Mouse (Mus musculus) neural tube, embryonic 14.5 days (tissue): ENCODE data around the gene Gbf1. TPM values are rescaled to one million over a fixed set of nuclear protein-coding genes. Genes with fewer than 3 reads are reported as not detected.

Source experiments
- ATAC-seq: fragments of 200-750 bp; cut with Nextera tagmentation; 2 replicates; pipeline ENCODE4 v1.8.0; 2017; ENCODE audit warnings: low read depth, mild to moderate bottlenecking, moderate TSS enrichment, moderate library complexity
- H3K27ac ChIP-seq: fragments of 300-500 bp; sonication (generic); 2 replicates; pipeline ENCODE4 v1.5.1; 2014; ENCODE audit warnings: low read depth, mild to moderate bottlenecking, control low read depth, low read length, moderate library complexity, mixed read lengths
- H3K27me3 ChIP-seq: fragments of 300-500 bp; sonication (generic); 2 replicates; pipeline ENCODE4 v1.6.1; 2014; ENCODE audit warnings: low read length; ENCODE audit not compliant: control insufficient read depth, insufficient read depth
- H3K36me3 ChIP-seq: fragments of 300-500 bp; sonication (generic); 2 replicates; pipeline ENCODE4 v1.6.1; 2014; ENCODE audit warnings: low read length, mixed read lengths; ENCODE audit not compliant: control insufficient read depth, insufficient read depth
- H3K4me1 ChIP-seq: fragments of 300-500 bp; sonication (generic); 2 replicates; pipeline ENCODE4 v1.6.1; 2014; ENCODE audit warnings: low read length; ENCODE audit not compliant: control insufficient read depth, insufficient read depth
- H3K4me2 ChIP-seq: fragments of 300-500 bp; sonication (generic); 2 replicates; pipeline ENCODE4 v1.6.1; 2014; ENCODE audit warnings: mild to moderate bottlenecking, low read depth, low read length, control low read depth
- H3K4me3 ChIP-seq: fragments of 300-500 bp; sonication (generic); 2 replicates; pipeline ENCODE4 v1.5.1; 2014; ENCODE audit warnings: low read depth, low read length, control low read depth, mixed read lengths
- H3K9ac ChIP-seq: fragments of 300-500 bp; sonication (generic); replicated peaks from 2 replicates; pipeline ENCODE4 v1.6.1; 2014; ENCODE audit warnings: low read depth, mild to moderate bottlenecking, control low read depth, low read length, mixed read lengths
- H3K9me3 ChIP-seq: fragments of 300-500 bp; sonication (generic); 2 replicates; pipeline ENCODE4 v1.6.1; 2016; ENCODE audit warnings: low read length; ENCODE audit not compliant: control insufficient read depth
- WGBS: fragments of 180-500 bp; shearing (Covaris S2); extraction: QIAGEN DNeasy Blood & Tissue Kit; methylation state at CpG from one replicate; pipeline ENCODE4 v1.1.7; 2014; 5-methylcytosine and 5-hydroxymethylcytosine counted together
- polyA plus RNA-seq: library from polyadenylated mRNA; unstranded; fragments of >200 nt; fragmentation: Nextera tagmentation; extraction: Ambion mirVana; gene quantifications from 2 replicates; pipeline ENCODE4 v1.2.1, GENCODE M21; 2014

Gbf1 gene
- polyA plus RNA-seq, 1 experiment from 2014 or later: 79.4 TPM

DNA sequence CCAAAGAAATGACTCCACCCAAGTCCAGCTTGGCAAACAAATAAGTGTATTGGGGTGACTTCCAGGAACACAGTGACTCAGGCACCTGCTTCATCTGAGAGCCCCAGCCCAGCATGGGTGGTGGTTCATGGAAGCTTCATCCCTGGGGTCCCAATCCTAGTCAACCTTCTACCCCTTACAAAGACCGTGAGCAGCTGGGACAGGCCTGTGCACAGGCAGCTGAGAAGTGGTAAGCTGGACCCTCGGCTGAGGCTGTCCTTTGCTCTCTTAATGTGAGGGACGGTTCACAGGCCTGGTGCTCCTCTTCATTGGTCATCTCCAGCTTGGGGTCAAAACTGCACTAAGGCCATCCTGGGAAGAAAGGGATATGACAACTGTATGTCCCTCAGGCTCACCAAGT is 135.3 kb downstream of the Gbf1 start:
- no peak overlapping the region for H3K4me2 ChIP-seq
- H3K27ac ChIP-seq: no peak overlapping the region
- H3K27me3 ChIP-seq: no peaks in the 10 kb centered on the region
- 93% methylated on average over 3 of the region's 3 CpGs for WGBS
- peaks cover 32% of the 10 kb centered on the region for H3K36me3 ChIP-seq
- ATAC-seq: no peak
- no peak overlapping the region for H3K4me3 ChIP-seq
- H3K4me1 ChIP-seq: no peaks in the 10 kb centered on the region
- H3K9ac ChIP-seq: no peak overlapping the region
- no peaks in the 10 kb centered on the region for H3K9me3 ChIP-seq

DNA sequence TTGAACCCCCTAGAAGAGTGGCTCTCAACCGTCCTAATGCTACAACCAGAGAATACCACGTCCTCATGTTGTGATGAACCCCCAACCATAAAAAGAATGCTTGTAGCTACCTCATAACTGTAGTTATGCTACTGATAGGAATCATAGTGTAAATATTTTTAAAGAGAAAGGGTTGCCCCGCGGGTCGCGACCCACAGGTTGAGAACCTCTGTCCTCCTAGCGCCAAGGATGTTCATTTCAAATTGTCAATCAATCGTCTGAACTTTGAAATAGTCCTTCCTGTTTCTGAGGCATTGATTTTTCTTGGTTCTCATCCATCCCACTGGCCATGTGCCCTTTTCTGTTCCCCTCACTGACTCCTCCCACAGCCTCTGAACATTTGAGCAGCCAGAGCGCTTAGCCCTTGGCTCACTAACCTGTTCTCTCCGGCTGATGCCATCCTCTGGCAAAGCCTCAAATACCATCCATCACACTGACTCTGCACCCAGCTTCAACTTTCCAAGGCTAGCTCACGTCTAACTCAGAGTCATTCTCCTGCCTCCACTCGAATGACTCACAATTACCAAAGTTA is 138.3 kb downstream of the Gbf1 start:
- Histone ChIP-seq H3K4me3 (no peak overlapping the region), H3K27me3 (no peaks in the 10 kb centered on the region), H3K4me2 (no peak overlapping the region), H3K9me3 (no peaks in the 10 kb centered on the region), H3K4me1 (no peaks in the 10 kb centered on the region), H3K9ac (no peak overlapping the region), H3K27ac (no peak overlapping the region), H3K36me3 (peaks cover 12% of the 10 kb centered on the region)
- 66% methylated on average over 12 of the region's 12 CpGs for WGBS
- no peak for ATAC-seq

DNA sequence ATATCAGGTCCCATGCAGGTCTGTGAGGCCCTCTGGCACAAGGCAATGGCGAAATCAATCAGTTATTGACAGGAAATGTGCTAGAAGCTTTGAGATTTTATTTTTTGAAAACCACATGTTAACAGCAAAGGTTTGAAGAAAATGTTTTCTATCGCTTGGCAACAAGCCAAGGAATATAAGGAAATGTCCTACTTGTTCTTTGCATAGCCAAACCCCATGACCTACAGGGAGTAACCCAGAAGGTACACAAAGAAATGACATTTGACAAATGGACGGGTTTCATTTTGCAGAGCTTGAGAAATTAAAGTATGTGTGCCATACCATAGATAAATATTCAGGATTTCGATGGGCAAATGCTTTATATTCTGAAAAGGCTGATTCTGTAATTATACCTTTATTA is 144.6 kb downstream of the Gbf1 start:
- no peak for ATAC-seq
- H3K4me3 ChIP-seq: no peak overlapping the region
- 73% methylated on average over 4 of the region's 4 CpGs for WGBS

DNA sequence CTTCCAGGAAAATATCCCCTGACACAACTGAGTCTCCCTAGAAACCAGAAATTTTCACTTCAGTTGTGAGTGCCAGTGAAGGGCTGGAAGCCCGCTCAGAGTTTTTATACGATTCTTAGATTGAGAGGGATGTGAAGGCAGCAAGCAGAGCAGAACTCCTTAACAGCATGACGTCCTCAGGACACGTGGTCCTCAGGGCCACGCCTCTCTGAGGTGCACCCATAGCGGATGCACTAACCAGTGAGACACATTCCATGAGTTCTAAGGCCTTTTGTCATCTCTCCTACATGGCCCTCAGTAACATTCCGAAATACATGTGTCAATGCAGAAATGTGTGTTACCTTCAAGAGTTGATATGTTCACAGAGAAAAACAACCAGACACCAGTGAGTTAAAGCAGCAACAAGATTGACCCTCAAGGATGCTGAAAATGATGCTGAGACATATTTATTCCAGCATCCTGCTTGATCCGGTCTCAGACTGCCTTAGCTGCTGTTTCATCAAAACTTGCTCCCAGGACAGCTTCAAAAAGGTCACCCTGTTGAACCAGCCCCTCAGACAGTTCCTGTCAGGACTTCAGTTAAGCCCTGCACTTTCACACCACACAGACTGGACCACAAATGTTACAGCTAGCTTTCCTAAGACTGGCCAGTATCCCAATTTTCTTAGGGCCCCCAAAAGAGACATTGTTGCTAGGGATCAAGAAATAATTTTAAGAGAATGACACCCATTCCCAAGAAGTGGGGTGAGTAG is 148.2 kb downstream of the Gbf1 start:
- H3K36me3 ChIP-seq: no peaks in the 10 kb centered on the region
- WGBS: 38% methylated on average over 8 of the region's 8 CpGs
- no peak overlapping the region for H3K4me2 ChIP-seq
- H3K9ac ChIP-seq: no peak overlapping the region
- no peak for ATAC-seq
- no peak overlapping the region for H3K4me3 ChIP-seq
- H3K9me3 ChIP-seq: no peaks in the 10 kb centered on the region
- peaks cover 4% of the 10 kb centered on the region; the same call in 1 of the 2 replicates for H3K27me3 ChIP-seq
- H3K27ac ChIP-seq: no peak overlapping the region
- H3K4me1 ChIP-seq: peaks cover 13% of the 10 kb centered on the region

More for the DNA sequence above, 144.6 kb downstream of the Gbf1 start:
- H3K36me3 ChIP-seq: no peaks in the 10 kb centered on the region
- H3K9ac ChIP-seq: no peak overlapping the region
- no peaks in the 10 kb centered on the region for H3K4me1 ChIP-seq
- no peaks in the 10 kb centered on the region for H3K27me3 ChIP-seq
- H3K9me3 ChIP-seq: no peaks in the 10 kb centered on the region
- no peak overlapping the region for H3K27ac ChIP-seq
- no peak overlapping the region for H3K4me2 ChIP-seq

DNA sequence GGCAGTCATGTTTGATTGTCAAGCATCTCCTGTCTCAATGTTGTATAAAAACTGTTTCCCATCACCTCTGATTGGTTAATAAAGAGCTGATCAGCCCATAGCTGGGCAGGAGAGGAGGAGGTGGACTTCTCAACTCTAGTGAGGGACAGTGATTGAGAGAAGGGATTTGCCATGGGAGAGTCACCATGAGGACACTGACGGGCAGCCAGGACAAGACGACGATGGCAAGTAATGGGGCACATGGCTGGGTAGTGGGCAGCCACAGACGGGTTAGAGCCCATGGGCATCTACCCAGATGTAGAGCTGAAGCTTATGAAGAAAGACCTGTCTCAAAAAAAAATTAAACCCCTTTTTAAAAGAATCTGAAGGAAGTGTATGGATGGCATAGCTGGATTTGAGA is 150.2 kb downstream of the Gbf1 start:
- ATAC-seq: no peak
- H3K9ac ChIP-seq: no peak overlapping the region
- peaks cover 4% of the 10 kb centered on the region; the same call in 1 of the 2 replicates for H3K27me3 ChIP-seq
- no peak overlapping the region for H3K4me2 ChIP-seq
- H3K27ac ChIP-seq: no peak overlapping the region
- no peaks in the 10 kb centered on the region for H3K36me3 ChIP-seq
- H3K4me1 ChIP-seq: peaks cover 13% of the 10 kb centered on the region
- H3K4me3 ChIP-seq: no peak overlapping the region
- WGBS: 85% methylated on average over 4 of the region's 4 CpGs
- no peaks in the 10 kb centered on the region for H3K9me3 ChIP-seq

DNA sequence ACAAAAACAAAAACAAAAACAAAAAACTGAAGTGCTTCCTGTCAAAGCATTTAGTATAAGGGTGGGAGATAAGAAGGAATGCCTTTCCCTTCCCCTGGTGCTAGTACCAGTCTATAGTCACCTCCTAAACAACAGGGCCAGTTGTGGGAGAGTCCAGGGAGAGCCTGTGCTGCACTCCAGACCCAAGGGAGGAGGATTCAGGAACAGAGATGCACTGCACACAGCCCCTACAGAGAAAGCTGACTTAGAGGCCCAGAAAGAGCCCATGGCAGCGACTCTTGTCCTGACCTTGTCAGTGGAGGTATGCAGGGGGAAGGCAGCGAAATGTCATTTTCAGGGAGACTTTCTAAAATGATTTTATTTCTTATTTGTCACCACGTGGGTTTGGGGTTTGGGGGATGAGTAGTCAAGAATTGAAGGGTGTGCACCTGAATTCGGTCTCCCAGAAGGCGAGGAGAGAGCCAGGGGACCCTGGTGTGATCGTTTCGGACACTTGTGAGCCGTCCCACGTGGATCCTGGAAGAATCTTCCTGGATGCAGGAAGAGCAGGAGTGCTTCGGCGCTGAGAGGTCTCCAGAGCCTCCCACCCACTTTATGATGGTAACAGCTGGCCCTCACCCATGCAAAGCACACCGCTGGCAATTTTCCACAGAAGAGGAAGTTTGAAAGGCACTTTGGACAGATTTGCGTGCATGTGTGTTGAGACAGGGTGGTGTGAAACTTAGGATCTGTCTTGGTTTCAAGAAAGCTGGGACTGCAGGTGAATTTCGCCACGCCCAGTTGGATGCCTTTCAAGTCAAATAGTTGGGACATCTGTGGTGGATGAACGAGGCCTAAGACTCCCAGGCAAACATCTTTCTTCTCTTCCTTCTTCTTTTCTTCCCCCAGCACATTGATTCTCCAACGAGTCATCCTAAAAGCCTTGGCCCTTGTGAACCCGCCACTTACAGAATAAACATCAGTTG is 151.2 kb downstream of the Gbf1 start:
- Histone ChIP-seq H3K4me1 (peaks cover 13% of the 10 kb centered on the region), H3K27me3 (peaks cover 7% of the 10 kb centered on the region), H3K4me3 (peak overlapping the region; percentile 40), H3K36me3 (no peaks in the 10 kb centered on the region), H3K9ac (no peak overlapping the region; the same call in 1 of the 2 replicates), H3K4me2 (peak overlapping the region; percentile 88), H3K27ac (no peak overlapping the region), H3K9me3 (no peaks in the 10 kb centered on the region)
- 51% methylated on average over 18 of the region's 18 CpGs for WGBS
- ATAC-seq: no peak

DNA sequence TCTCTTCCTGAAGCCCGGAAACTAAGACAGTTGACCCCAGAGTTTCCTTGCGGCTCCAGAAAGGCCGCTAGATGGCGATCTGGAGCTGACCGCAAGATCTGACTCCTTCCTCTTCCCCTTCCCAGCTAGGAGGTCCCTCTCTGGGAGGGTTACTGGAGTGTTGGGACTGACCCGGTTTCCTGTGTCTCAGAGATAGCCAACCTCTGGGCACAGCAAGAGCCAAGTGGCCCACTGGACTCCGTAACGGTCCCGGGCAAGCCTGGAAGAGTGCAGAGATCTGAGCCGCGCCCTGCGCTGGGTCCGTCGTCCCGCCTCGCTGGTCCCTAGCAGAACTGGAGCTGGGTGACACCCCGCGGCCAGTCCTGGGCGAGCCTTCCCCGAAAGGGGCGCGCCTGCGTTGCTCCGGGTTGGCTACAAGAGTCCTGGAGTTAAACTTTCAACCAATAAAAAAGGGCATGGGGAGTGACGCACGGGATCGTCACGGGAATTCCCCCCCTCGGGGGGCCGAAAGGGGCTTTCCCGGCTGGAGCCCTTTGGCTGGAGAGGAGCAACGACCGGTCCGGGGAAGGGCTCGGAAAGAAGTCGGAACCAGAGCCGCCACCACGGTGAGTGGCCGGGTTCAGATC is 152.0 kb downstream of the Gbf1 start, which contains the start of gene Nfkb2:
Gene Nfkb2 (plus strand): TSS at position 105 of the 626 bp plus-strand sequence.
- peak within 1 kb of the TSS; percentile 40 for H3K4me3 ChIP-seq
- ATAC-seq: peak; percentile 65
- H3K36me3 ChIP-seq: no peaks in the 10 kb centered on the region
- peaks cover 8% of the 10 kb centered on the region for H3K27me3 ChIP-seq
- peaks cover 17% of the 10 kb centered on the region for H3K4me1 ChIP-seq
- H3K27ac ChIP-seq: 0 out of 2 replicates have a peak within 1 kb of the TSS, but pooled peaks have one; percentile 34
- no peaks in the 10 kb centered on the region for H3K9me3 ChIP-seq
- peak within 1 kb of the TSS; percentile 88 for H3K4me2 ChIP-seq
- under 1% methylated on average over 39 of the region's 39 CpGs for WGBS
- H3K9ac ChIP-seq: peak within 1 kb of the TSS; percentile 37

DNA sequence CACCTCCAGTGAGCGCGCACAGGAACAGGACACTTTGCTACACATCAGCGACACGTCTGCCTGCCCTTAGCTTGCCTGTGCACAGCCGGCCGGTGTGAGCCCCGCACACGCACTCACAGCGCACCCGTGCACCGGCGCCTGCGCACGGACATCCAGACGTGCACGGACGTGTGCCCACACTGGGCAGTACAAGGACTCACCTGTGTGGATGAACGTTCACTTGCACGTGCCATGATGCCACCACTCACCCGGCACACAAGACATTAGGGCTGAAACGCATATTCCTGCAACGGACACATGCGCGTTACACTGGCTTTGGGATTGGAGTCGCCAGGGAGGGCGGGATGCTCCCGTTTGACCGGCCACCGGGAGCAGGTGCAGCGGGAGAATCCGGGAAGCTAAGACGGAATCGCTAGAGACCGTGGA is 152.6 kb downstream of the Gbf1 start:
- H3K27ac ChIP-seq: no peak overlapping the region
- H3K9ac ChIP-seq: peak overlapping the region; percentile 32
- peak overlapping the region; percentile 88 for H3K4me2 ChIP-seq
- H3K4me1 ChIP-seq: peaks cover 17% of the 10 kb centered on the region
- H3K9me3 ChIP-seq: no peaks in the 10 kb centered on the region
- under 1% methylated on average over 34 of the region's 34 CpGs for WGBS
- ATAC-seq: peak; percentile 25; the same call in 1 of the 2 replicates
- H3K36me3 ChIP-seq: no peaks in the 10 kb centered on the region
- peaks cover 8% of the 10 kb centered on the region for H3K27me3 ChIP-seq
- H3K4me3 ChIP-seq: peak overlapping the region; percentile 40
